Mouse (Mus musculus) layer of hippocampus, adult 18-20 months (tissue): ENCODE results near the gene Spata45. TPM values are rescaled to one million over a fixed set of nuclear protein-coding genes. Genes with fewer than 3 reads are reported as not detected.
"Not testable (repeated sequence)": the region's sequence is repeated elsewhere in the genome, so short reads cannot be mapped to it uniquely, and the experiment has no call there.

ENCODE experiments used
- DNase-seq, 2 experiments: peaks; one replicate each; pipeline ENCODE4 v3.0.0; 2022; ENCODE audit warnings: low spot score in 2 of 2
- long read RNA-seq: library from polyadenylated mRNA; stranded (forward); transcript quantifications from one replicate; pipeline ENCODE4 v2.0.0, GENCODE M21; 2021
- total RNA-seq, 2 experiments: library from RNA; stranded (reverse); gene quantifications; 2 replicates each; pipeline ENCODE4 v1.2.3; 2021

Spata45 gene
- not detected for total RNA-seq
- long read RNA-seq: 0 reads

DNA sequence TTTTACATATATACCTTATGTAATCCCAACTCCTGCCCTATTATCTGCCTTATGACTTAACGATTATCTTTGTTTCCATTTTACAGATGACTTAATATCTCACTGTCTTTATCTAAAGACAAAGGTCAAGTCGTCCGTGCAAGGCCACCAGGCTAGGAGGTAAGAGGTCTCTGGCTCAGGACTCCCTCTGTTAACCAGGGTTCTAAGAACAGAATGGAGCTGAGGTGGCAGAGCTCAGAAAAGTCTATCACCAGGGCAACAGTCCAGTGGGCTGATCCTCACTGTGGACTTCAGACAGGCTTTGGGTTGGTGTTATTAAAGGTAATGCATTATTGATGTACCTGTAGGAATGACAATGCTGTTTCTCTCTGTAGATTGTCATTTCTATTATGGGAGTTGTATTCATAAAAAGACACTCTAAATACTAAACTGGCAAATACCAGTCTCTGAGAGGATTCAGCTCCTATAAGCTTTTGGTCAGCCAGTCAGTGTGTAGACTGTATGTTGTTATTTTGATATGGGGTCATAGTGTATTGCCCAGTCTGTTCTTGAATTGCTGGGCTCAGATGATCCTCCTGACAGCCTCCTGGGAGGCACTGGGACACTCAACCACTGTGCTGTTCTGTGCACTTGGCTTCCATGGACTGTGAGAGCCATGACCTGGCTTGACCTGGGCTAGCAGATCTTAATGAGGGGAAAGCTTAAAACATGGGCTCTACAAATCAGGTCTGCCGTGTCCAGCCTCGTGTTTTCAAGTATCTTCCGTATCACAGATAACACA lies at the start of gene Spata45:
Spata45 (plus strand) TSS at position 86 of the 781 bp plus-strand sequence.
- no peak for DNase-seq

DNA sequence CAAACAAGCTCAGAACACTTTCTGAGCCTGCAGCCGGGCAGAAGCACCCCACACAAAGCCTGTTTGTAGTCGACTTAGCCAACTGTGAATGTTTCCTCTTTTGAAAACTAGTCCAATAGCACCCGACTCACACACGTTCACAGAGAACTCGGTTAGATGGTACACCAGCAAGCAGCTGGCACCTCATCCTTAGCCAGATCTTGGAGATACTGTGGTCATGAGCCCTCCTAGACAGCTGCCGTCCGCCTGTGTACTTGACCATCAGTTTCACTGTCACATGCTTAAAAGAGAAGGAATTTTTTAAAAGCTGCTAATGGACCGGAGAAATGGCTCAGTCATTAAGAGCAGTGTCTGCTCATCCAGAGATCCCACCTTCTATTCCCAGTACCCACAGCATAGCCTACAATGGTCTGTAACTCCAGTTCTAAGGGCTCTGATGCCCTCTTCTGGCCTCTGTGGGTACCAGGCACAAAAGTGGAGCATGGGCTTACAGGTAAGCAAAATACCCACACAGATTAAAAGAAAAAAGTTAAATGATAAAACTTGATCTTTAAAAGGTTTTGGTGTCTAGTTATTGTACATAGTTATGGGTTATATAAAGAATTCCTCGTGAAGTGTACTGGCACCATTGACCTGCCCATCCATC lies 46.9 kb upstream of the Spata45 start:
- no peak for DNase-seq

DNA sequence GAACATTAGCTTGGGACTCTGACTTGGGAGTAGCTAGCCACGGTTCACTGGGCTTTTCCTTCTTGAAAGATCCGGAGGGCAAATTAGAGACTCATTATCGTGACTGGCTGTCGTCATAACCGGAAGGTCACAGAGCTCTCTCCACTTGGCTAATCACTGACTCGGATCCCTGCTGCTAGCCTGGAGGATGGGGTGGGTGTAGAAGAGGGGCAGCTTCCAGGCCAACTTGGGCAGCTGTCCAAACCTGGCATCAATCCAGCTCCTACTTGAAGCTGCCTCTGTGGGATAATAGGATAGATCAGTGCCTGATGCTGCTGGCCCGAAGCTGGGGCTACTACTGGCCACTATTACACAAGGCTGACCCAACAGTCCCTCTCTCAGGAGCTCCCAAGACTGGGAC lies 40.9 kb upstream of the Spata45 start:
- peak in 1 of 2 experiments; percentile 46 for DNase-seq

DNA sequence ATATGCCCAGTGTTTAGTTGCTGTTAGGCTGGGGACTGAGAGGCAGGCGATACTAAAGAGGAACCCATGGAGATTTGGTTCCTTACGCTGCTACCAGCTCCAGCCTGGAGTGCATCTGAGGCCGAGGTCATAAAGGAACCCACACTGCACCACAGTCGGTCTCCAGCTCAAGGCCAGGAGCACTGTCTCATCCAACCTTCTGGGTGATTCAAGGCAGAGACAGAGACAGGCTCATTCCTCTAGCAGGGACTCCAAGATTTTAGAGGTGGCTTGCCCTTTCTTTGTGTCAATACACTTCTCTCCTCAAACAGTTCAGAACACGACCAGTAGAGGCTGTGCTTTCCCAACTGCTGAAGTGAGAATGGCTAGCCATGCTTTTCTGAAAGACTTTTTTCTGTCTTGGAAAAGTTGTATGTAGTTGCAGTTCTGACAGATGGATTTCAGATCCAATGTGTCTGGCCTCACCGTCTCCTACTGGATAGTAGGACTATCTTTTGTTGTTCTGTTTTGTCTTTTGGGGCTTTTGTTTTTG lies 40.0 kb upstream of the Spata45 start:
- no peak for DNase-seq

DNA sequence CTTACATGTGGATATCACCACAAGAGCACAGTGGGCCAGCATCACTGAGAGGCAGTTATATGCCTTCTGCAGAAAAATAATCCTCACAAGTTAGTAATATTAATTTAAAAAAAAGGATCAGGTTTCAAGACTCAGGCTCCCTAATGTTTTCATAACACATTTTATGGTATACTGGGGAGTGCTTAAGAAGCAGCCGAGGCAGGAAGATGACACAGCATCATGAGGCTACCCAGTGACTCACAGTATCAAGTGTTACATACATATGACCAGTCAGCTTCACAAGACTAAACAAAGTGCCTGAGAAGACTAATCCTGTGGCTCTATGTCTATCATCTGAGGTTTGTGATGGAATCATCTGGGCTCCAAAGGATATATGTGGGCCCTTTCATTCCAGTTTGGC lies 38.4 kb upstream of the Spata45 start:
- DNase-seq: no peak

DNA sequence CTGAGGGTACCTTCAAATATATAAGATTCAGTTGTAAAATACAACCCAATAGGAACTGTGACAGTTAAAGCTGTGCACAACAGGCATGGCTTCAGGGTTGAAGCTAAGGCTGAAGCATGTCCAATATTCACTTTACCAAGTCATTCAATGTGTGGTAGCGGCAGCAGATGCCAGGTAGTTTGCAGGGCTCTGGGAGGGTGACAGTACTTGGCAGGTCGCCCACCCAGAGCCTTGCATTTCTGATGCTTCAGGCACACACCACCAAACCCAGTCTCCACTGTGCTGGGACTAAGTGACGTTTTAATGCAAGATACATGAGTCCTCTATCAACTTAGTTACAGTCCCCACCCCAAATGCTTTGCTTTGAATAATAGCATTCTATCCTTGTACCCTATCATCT lies 35.8 kb upstream of the Spata45 start:
- no peak for DNase-seq

DNA sequence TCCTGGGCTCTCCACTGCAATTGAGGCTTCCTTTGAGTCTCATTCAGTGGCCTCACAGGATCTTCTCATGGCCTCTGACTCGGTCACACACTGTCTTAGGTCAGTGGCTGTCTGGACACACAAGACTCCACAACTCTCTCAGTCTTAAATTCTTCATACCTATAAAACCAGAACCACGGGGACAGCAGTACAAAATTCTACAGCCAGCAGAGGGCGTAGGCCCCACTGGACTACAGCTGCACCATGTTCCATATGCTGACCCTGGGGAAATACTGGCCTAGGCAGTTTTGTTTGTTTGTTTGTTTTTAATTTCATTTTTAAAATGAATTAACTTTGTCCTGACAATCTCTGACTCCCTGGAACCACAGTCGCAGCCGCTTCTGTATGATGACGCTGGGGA lies 34.2 kb upstream of the Spata45 start:
- no peak for DNase-seq

DNA sequence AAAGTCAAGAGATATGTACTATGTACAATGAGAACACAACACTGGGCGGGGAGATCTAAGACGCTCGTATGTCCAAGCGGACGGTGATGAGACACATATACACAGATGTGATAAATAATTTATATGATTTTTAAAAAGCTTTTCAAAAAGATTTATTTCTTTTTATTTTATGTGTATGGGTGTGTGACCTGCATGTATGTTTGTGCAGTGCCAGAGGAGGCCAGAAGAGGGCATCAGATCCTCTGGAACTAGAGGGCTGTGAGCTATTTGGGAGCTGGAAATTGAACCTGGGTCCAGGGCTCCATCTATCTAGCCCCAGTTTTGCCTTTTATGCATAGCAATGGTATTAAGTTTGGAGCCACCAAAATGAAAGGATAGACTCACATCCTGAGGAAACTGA lies 27.7 kb upstream of the Spata45 start:
- DNase-seq: no peak

DNA sequence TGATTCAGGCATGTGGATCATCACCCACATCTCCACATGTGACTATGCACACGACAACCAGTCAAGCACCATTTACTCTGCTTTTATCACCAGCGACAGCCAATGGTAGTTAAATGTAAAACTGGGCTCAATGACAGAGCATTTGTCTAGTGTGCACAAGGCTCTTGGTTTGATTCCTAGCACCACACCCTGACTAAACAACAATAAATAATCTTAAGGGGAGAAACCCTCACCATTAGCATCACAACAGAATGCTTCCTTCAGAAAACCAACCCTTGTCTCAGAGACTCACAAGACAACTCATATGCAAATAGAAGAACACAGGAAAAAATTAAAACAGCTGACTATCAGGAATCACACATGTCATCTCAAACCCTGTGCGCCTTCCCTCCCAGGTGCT lies 22.2 kb upstream of the Spata45 start:
- no peak for DNase-seq

DNA sequence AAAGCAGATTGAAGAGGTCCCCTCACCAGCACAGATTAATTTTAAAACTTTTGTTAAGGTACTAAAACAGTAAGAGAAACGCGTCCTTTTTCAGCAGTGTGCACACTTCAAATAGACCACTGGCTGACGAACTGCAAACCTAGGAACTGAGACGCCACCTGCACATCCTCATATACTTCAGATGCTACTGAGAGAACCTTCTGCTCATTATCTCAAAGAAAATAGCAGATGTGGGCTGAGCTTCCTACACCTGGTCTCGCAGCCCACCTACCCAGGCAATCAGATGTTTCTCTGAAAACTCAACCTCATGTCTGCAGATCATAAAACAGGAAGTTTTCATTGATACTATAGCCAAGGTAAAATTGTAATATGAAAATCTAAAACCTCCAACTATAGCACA lies 16.6 kb upstream of the Spata45 start:
- DNase-seq: no peak

DNA sequence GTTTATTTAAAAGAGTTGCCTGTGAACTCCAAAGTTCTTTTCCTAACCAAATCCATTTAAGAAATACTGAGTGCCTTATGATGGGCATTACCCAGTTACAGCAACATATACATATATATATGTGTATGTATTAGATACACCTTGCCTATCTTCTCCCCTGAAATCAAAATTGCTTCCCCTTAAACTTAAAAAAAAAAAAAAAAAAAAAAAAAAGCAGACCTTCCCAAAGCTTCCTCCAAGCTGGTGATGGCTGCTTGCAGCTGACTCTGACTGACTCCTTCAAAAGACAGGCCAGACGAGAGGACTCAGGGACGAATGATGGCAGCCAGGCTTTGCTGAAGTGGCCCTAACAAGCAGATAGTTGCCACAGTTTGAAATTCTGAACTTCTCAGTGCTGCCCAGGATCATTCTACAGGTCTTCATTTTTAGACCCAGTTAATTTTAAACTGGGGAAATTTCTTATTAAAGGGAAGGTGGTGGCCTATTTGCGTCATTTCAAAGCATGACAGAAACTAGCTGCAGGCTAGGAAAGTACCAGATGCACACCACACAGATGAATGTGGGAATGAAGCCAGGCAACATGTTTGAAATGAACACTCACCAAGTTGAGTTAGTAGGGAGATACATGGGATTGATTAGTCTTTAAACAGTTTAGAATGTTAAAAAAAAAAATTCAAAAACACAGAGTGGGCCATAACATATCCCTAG lies 16.1 kb upstream of the Spata45 start:
- DNase-seq: peak in 1 of 2 experiments; percentile 76

DNA sequence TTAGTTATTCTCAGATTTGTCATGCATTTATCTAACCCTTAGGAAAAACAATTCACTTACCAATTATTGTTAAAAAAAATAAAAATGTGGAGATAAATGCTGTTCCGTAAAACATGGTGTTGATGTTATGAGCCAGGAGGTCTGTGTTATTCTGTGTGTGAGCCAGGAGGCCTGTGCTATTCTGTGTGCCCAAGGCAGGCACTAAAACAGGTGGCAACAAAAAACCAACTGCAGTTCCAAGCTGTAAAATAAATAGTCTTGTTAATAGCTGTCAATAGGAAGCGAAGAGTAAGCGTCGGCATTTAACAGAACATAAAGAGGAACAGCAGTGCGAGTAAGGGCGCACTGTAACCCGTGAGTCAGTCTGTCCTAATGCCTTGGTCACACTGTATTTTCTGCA lies 15.4 kb upstream of the Spata45 start:
- peak in 1 of 2 experiments; percentile 58 for DNase-seq

DNA sequence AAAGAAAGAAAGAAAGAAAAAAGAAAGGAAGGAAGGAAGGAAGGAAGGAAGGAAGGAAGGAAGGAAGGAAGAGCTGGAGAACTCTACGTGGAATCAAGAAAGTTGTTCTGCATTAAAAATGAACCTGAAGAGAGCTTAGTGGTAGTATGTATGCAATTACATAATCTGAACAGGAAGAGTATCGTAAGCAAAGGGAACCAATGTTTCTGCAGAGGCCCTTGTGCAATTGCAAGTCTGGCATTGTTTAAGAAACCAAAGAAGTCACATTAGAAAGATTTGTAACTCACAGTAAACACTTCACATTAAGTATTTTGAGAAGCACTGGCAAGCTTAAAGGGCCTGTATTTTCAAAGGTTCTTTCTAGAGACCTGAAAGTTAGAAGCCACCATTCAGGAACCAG lies 13.3 kb upstream of the Spata45 start:
- DNase-seq: no peak

DNA sequence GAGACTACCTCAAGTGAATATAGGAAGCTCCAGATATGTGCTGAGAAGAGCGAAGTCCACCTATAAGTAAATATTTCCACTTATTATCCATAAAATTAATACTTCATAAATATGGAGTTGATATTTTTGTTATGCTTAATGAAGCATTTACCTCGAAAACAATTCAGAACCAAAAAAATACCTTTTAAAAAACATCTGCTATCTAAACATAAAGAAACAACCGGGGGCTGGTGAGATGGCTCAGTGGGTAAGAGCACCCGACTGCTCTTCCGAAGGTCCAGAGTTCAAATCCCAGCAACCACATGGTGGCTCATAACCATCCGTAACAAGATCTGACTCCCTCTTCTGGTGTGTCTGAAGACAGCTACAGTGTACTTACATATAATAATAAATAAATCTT lies 12.6 kb upstream of the Spata45 start:
- DNase-seq: not testable (repeated sequence)

DNA sequence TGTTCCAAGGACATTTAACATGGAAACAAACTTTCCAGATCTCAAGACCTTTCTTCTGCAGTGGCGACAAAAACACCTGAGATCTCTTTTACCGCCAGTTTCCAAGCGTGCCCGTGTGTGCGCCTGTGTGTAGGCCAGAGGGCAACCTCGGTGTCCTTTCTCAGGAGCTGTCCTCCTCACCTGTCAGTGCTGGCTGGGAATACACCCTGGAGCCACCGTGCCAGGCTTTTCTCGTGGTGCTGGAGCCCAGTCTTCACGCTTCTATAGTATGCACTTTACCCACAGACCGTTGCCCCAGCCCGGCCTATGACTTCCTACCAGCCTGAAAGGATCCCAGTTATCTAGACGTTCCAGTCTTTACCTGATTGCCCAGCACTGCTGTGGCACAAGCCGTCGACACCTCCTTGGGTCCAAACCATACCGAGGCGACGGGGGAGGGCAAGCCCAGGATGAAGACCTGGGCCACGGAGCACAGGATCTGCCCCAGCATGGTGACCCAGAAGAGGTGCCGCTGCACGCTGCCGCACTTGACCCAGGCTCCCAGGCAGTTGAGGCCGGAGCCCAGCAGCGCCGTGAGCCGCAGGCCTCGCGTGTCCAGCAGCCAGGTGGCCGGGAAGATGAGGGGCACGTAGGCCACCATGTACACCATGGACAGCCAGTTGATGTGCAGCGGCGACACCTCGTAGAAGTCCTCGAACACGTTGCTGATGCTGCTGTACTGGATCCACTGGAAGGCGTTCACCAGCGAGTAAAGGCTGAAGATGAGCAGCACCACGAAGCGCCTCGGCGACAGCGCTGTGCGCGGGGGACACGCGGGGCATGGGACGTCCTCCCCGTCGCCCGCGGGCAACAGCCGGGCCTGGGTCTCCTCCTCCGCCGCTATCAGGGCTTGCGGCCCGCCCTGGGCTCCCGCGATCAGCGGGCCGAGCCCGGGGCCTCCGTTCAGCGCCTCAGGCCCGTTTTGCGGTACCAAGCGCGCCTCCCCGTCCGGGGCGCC lies 11.1 kb upstream of the Spata45 start:
- peak in 1 of 2 experiments; percentile 43 for DNase-seq

DNA sequence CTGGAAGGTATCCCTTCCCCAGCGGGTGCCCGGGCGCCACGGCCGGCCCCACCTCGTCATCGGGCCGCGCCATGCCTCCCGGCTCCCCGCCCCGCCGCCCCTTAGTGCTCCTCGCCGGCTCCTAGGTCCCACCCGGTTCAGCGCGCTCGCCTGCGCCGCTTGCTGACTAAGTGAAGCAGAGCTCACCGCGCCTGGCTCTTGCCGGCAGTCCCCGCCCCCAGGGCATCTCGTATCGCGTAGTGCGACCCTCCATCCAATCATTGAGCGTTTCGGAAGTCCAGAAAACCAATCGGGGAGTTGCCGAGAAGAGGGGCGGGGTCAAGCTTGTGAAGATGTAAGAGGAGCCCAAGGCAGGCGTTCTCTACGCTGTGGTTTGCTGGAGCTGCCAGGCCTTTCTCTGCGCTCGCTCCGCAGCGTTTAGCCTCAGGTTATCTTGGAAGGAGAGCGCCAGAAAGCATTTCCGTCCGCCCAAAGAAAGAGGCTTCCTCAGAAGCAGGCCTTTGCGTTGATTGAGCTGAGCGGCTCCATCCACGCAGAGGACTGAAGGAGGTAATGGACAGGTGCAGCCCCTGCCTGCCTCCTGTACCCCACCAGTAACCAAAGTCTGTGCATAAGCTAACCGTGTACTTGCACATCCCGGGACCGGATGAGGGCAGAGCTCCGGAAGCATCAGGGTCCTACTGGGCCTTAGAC lies 10.3 kb upstream of the Spata45 start, which contains the start of gene Flvcr1:
Flvcr1 (minus strand) TSS at position 138 of the 693 bp plus-strand sequence.
- peak; percentile 98 to 99 for DNase-seq

DNA sequence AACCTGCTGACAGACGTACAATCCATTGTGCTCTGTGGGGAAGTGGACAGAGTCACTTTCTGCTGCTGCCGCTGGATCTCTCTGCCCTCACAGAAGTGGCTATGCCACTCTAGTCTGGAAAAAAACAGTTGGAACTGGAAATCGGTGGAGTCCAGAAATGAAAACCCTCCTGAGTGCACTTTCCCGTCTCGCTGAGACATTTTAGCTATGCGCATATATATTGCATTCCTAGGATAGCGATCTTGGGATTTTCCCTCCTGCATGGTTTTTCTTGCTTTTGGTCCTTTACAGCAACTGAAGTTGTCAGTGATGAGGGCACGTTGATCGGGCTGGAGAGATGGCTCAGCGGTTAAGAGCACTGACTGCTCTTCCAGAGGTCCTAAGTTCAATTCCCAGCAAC lies 6.3 kb upstream of the Spata45 start:
- DNase-seq: no peak

DNA sequence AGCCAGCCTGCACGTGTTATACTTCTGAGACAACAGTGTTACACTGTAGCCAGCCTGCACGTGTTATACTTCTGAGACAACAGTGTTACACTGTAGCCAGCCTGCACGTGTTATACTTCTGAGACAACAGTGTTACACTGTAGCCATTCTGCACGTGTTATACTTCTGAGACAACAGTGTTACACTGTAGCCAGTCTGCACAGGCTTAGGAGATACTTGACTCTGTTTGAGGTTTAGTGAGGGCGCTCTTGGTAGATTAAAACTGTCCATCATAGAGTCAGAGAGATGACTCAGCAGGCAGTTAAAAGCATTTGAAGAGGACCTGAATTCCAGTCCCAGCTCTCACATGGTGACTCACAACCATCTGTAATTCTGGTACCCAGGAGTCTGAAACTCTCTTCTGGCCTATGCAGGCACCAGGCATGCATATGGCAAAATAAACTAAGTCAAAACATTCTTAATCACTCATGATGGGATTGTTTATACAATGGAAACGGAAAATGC lies 5.5 kb upstream of the Spata45 start:
- DNase-seq: peak in 1 of 2 experiments; percentile 29

DNA sequence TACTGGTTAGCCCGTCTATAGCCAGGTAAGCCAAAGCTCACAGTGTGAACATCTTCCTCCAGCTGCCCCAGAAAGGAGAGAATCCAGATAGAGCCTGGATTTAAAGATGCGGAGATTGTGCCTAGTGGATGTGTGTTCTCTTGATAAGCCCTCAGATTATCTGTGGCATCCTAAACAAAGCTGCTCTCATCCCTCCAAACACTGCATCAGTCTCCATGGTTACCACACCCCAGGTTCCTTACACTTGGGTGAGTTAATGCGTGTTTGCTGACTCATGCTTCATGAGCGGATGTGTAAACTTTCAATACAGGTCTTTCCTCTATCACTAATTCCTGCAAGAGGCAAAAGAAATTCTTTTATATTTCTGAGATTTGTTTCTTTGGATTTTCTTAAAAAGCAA lies 790 bp upstream of the Spata45 start:
- DNase-seq: peak in 1 of 2 experiments; percentile 8

DNA sequence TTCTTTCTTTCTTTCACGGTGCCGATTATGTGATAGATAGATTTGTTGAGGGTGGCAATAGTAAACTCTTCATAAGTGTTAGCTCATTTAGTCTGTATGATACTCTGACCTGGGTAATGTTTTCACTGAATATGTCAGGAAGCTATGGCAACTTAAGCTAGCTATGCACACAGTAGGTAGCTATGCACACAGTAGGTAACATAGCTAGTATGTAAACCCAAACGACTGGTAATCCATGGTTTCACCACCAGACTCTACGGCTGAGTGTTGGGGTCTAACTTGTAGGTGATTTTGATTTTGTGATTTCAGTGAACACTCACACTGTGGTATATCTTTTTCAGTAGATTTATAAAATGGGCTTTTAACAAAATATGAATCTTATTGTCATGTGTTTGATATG lies 1.6 kb downstream of the Spata45 start:
- no peak for DNase-seq
